Mouse (Mus musculus) liver, embryonic 11.5 days (tissue): ENCODE measurements around the gene Rpusd2. TPM values are rescaled to one million over a fixed set of nuclear protein-coding genes. Genes with fewer than 3 reads are reported as not detected.

Source experiments
- ATAC-seq: fragments of 200-750 bp; cut with Nextera tagmentation; replicated peaks from 2 replicates; pipeline ENCODE4 v1.8.0; 2017; ENCODE audit warnings: moderate number of reproducible peaks, mild to moderate bottlenecking, moderate TSS enrichment, moderate library complexity; ENCODE audit not compliant: low FRiP score
- DNase-seq: peaks from one replicate; pipeline ENCODE4 v3.0.0-alpha.2; 2017; ENCODE audit warnings: low spot score
- H3K27ac ChIP-seq: fragments of 300-500 bp; sonication (generic); 2 replicates; pipeline ENCODE4 v1.5.1; 2014; ENCODE audit warnings: mild to moderate bottlenecking, low read depth, low read length, control low read depth
- H3K27me3 ChIP-seq: fragments of 300-500 bp; sonication (generic); replicated peaks from 2 replicates; pipeline ENCODE4 v1.6.1; 2014; ENCODE audit warnings: low read length, mixed read lengths; ENCODE audit not compliant: control insufficient read depth, insufficient read depth
- H3K36me3 ChIP-seq: fragments of 300-500 bp; sonication (generic); 2 replicates; pipeline ENCODE4 v1.6.1; 2014; ENCODE audit warnings: mild to moderate bottlenecking, low read length, moderate library complexity, mixed read lengths; ENCODE audit not compliant: control insufficient read depth, insufficient read depth
- H3K4me1 ChIP-seq: fragments of 300-500 bp; sonication (generic); replicated peaks from 2 replicates; pipeline ENCODE4 v1.6.1; 2014; ENCODE audit warnings: low read length, mixed read lengths; ENCODE audit not compliant: control insufficient read depth, insufficient read depth
- H3K4me2 ChIP-seq: fragments of 300-500 bp; sonication (generic); 2 replicates; pipeline ENCODE4 v1.6.1; 2014; ENCODE audit warnings: mild to moderate bottlenecking, control low read depth, moderate library complexity
- H3K4me3 ChIP-seq: fragments of 300-500 bp; sonication (generic); 2 replicates; pipeline ENCODE4 v1.5.1; 2014; ENCODE audit warnings: low read depth, low read length, control low read depth
- H3K9ac ChIP-seq: fragments of 300-500 bp; sonication (generic); 2 replicates; pipeline ENCODE4 v1.6.1; 2014; ENCODE audit warnings: low read depth, low read length, control low read depth
- H3K9me3 ChIP-seq: fragments of 300-500 bp; sonication (generic); 2 replicates; pipeline ENCODE4 v1.6.1; 2016; ENCODE audit warnings: low read length, inconsistent platforms, mixed read lengths; ENCODE audit not compliant: control insufficient read depth
- WGBS: fragments of 180-500 bp; shearing (Covaris S2); extraction: QIAGEN DNeasy Blood & Tissue Kit; methylation state at CpG from one replicate; pipeline ENCODE4 v1.1.7; 2014; 5-methylcytosine and 5-hydroxymethylcytosine counted together
- polyA plus RNA-seq: library from polyadenylated mRNA; unstranded; fragments of >200 nt; fragmentation: Nextera tagmentation; extraction: Ambion mirVana; gene quantifications from 2 replicates; pipeline ENCODE4 v1.2.1, GENCODE M21; 2014

Rpusd2 gene
- polyA plus RNA-seq, 1 experiment from 2014 or later, result 7.4 TPM

DNA sequence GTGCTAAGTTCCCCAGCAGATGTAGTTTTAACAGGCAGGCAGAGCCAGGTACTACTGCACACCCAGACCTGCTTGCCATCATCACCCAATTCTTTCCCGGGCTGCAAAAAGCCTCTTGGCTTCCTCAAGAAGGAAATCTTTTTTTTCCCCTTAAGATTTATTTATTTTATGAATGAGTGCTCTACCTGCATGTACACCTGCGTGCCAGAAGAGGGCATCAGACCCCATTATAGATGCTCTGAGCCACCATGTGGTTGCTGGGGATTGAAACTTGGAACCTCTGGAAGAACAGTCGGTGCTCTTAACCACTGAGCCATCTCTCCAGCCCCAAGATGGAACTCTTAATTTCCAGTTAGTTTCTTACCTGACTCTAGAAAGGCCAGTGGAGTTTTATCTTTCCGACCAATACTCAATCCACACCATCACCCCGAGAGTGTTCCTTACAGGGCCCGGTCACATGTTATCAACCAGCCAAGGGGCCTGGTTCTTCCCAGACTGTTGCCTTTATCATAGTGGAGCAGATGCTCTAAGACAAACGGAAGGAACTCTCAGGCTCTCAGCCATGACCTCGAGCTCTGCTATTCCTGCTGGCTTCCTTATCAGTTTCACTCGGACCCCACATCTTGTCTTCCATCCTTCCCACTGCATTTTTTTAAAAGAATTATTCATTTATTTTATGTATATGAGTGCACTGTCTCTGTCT, 9.9 kb upstream of the Rpusd2 start:
- Histone ChIP-seq H3K27ac (peak overlapping the region; percentile 75), H3K4me2 (peak overlapping the region; percentile 2)

DNA sequence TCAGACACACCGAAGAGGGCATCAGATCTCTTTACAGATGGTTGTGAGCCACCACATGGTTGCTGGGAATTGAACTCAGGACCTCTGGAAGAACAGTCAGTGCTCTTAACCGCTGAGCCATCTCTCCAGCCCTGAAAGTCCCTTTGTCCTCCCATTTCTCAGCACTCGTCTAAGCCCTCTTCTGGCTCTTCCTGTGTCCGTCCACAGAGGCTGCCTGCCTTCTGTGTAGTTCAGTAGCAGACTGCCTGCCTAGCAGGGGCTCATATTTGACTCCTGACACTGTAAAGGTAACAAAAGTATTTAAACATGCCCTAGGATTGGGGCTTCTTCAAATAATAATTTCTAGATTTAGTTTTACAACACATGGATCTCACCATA, 9.4 kb upstream of the Rpusd2 start:
- DNase-seq, result no peak
- Histone ChIP-seq H3K36me3 (peaks cover 18% of the 10 kb centered on the region), H3K4me3 (no peak overlapping the region), H3K27ac (peak overlapping the region; percentile 75), H3K9ac (0 out of 2 replicates have a peak overlapping the region, but pooled peaks have one; percentile 23), H3K4me1 (peaks cover 11% of the 10 kb centered on the region; the same call in 1 of the 2 replicates), H3K9me3 (no peaks in the 10 kb centered on the region), H3K27me3 (no peaks in the 10 kb centered on the region), H3K4me2 (peak overlapping the region; percentile 2)
- ATAC-seq, result no peak
- WGBS, result 48% methylated on average over 4 of the region's 4 CpGs

More for the DNA sequence above, 9.9 kb upstream of the Rpusd2 start:
- DNase-seq (no peak), ATAC-seq (peak; percentile 91)
- H3K4me3 ChIP-seq, result no peak overlapping the region
- no peaks in the 10 kb centered on the region for H3K27me3 ChIP-seq
- WGBS, result 35% methylated on average over 9 of the region's 9 CpGs
- peaks cover 18% of the 10 kb centered on the region for H3K36me3 ChIP-seq
- peaks cover 11% of the 10 kb centered on the region; the same call in 1 of the 2 replicates for H3K4me1 ChIP-seq
- H3K9me3 ChIP-seq, result no peaks in the 10 kb centered on the region
- H3K9ac ChIP-seq, result no peak overlapping the region

DNA sequence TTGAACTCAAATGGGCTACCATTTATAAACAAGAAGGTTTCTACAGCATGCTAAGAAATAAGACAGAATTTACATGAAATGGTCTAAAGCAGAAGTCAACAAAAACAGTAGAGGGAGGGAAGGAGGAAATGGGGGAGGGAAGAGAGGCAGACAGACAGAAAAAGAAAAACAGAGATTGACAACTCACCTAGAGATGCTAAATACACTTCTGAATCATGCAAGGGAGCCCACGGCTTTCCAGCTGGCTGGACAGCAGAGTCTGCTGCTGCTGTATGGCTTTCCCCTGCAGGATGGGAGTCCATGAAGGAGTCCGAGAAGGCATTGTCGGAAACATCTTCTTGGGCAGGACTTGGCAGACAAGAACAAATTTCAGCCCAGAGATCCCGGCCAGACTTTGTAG, 7.6 kb upstream of the Rpusd2 start:
- Histone ChIP-seq H3K4me3 (no peak overlapping the region), H3K36me3 (peaks cover 6% of the 10 kb centered on the region), H3K9ac (no peak overlapping the region), H3K27me3 (no peaks in the 10 kb centered on the region), H3K4me2 (no peak overlapping the region), H3K4me1 (peaks cover 11% of the 10 kb centered on the region; the same call in 1 of the 2 replicates), H3K27ac (no peak overlapping the region), H3K9me3 (no peaks in the 10 kb centered on the region)
- DNase-seq, result no peak
- 89% methylated on average over 4 of the region's 4 CpGs for WGBS
- no peak for ATAC-seq

DNA sequence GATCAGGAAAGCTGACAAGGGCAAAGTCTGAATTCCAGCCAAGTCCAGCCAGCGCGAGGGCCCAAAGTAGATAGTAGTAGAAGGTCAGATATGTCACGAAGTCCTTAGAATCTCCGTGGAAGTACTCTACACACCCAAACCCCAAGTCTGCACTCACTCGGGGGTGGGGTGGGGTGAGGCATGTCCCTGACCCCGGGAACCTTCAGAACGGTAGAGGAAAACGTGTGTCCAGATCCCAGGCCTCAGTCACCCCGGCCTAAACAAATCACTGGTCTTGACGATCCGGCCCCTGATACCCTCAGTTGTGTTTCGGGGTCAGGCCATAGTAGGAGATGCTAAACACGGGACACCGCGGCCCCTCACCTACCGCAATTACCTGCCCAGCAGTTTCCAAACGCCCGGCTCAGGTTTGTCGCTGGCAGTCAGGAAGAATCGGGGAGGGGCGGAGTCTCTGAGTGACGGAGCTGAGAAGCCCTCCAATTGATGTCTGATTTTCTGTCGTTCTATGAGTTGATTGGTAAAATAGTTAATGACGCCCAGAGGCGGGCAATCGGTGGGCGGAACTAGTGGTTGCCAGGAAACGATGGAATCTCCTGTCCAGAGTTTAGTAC, 5.5 kb upstream of the Rpusd2 start, which contains the start of gene Ccdc32:
TSS of gene Ccdc32 (minus strand) at position 453 of the 611 bp plus-strand sequence.
- DNase-seq, result peak; percentile 88
- Histone ChIP-seq H3K27me3 (no peaks in the 10 kb centered on the region), H3K4me3 (peak within 1 kb of the TSS; percentile 72), H3K4me1 (peaks cover 11% of the 10 kb centered on the region; the same call in 1 of the 2 replicates), H3K9ac (peak within 1 kb of the TSS; percentile 79), H3K27ac (no peak within 1 kb of the TSS), H3K36me3 (no peaks in the 10 kb centered on the region), H3K9me3 (no peaks in the 10 kb centered on the region), H3K4me2 (peak within 1 kb of the TSS; percentile 87)
- WGBS, result under 1% methylated on average over 28 of the region's 28 CpGs
- ATAC-seq, result peak; percentile 85

DNA sequence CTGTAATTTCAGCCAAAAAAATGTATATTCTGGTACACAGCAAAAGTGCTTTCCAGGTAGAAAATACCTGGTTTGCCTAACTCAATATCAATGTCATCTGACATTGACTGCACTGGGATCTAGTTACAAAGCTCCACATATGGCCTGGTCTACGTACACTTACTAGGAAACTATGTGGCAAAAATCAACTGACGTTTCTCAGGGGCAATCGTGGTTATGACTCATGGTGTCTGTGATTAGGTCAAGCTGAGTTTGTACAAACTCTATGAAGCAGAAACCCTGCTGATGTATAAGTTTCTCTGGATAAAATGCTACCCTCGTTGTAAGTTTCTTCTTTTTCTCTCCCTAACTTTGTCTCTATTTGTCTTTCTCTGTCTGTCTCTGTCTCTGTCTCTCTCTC, 2.4 kb upstream of the Rpusd2 start:
- Histone ChIP-seq H3K4me2 (no peak overlapping the region), H3K36me3 (no peaks in the 10 kb centered on the region), H3K27ac (no peak overlapping the region), H3K9ac (no peak overlapping the region), H3K9me3 (no peaks in the 10 kb centered on the region), H3K4me3 (no peak overlapping the region), H3K27me3 (no peaks in the 10 kb centered on the region), H3K4me1 (peaks cover 9% of the 10 kb centered on the region)
- WGBS, result 49% methylated on average over 4 of the region's 4 CpGs
- DNase-seq (no peak), ATAC-seq (no peak)

DNA sequence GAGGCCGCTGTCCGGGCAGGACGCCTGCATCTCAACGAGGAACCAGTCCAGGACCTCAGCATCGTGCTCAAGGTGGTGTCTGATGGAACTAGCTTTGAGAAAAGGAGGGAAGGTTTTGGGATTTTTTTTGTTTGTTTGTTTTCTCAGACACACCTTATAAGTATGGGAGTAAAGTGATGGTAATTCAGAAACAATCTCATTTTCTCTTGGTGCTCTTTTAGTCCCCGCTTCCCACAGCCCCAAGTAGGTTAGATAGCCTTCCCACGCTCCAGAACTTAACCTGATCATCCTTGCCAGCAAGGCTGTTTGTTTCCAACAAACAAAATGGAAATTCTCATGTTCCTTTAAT, 781 bp downstream of the Rpusd2 start:
- ATAC-seq, result no peak
- Histone ChIP-seq H3K9ac (peak overlapping the region; percentile 95), H3K4me1 (peaks cover 4% of the 10 kb centered on the region), H3K36me3 (peaks cover 11% of the 10 kb centered on the region; the same call in 1 of the 2 replicates), H3K27me3 (no peaks in the 10 kb centered on the region), H3K4me3 (peak overlapping the region; percentile 99), H3K4me2 (peak overlapping the region; percentile 85), H3K27ac (peak overlapping the region; percentile 84), H3K9me3 (no peaks in the 10 kb centered on the region)
- DNase-seq, result no peak
- WGBS, result 13% methylated on average over 7 of the region's 7 CpGs

DNA sequence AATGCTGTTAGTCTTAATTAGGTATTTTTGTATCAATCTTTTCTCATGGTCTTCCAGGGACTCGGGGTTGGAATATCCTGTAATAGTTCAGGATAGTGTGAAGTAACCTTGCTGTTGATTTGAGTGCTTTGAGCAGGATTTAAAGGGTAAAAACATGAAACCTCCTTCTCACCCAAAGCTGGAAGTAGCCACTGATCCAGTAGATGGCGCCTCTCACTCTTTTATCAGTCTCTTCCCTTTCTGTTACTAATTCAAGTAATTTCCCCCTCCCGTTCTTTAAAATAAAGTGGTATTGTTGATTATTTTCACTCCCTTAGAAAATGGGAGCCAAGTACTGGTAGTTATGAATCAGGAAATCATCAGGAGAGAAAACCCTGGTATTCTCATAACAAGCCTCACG, 6.3 kb downstream of the Rpusd2 start:
- Histone ChIP-seq H3K4me2 (no peak overlapping the region), H3K4me1 (no peaks in the 10 kb centered on the region), H3K27ac (no peak overlapping the region), H3K9ac (no peak overlapping the region), H3K4me3 (no peak overlapping the region), H3K9me3 (no peaks in the 10 kb centered on the region), H3K27me3 (no peaks in the 10 kb centered on the region), H3K36me3 (peaks cover 11% of the 10 kb centered on the region; the same call in 1 of the 2 replicates)
- 47% methylated on average over 4 of the region's 4 CpGs for WGBS
- ATAC-seq (no peak), DNase-seq (no peak)

DNA sequence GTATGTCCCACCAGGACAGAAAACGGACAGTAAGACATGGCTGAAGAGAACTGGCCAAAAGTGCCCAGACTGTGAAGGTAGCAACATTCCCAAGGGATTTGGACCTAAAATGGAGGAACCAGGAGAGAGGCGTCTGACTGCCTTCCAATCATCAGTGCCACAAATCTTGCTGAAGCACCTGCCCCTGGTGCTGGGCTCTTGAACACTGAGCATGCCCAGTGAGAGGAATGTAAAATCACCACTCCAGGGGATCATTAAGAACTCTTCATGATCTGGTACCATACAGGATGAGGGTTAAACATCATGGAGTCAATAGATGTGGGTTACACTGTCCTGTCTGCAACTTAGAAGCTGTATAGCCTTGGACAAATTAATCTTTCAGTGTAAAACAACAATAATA, 10.6 kb downstream of the Rpusd2 start:
- 79% methylated on average over 2 of the region's 2 CpGs for WGBS
- Histone ChIP-seq H3K4me2 (no peak overlapping the region), H3K27ac (no peak overlapping the region), H3K4me1 (peaks cover 11% of the 10 kb centered on the region; the same call in 1 of the 2 replicates), H3K36me3 (no peaks in the 10 kb centered on the region; the same call in 1 of the 2 replicates), H3K4me3 (no peak overlapping the region), H3K9me3 (no peaks in the 10 kb centered on the region), H3K27me3 (no peaks in the 10 kb centered on the region), H3K9ac (no peak overlapping the region)
- ATAC-seq, result no peak
- DNase-seq, result no peak
